Mouse (Mus musculus) limb, embryonic 10.5 days (tissue): ENCODE data around the gene Ctnnbl1. TPM values are rescaled to one million over a fixed set of nuclear protein-coding genes. Genes with fewer than 3 reads are reported as not detected.
A peak's percentile ranks its signal among the peaks of the same experiment; 100 is the strongest.

ENCODE experiments used
- DNase-seq: peaks from one replicate; pipeline ENCODE4 v3.0.0-alpha.2; 2017; ENCODE audit warnings: low spot score
- H3K27ac ChIP-seq: fragments of 300-500 bp; sonication (generic); 2 replicates; pipeline ENCODE4 v1.5.1; 2016; ENCODE audit warnings: mild to moderate bottlenecking
- H3K27me3 ChIP-seq: fragments of 300-500 bp; sonication (generic); 2 replicates; pipeline ENCODE4 v1.6.1; 2016; ENCODE audit warnings: low read depth, mild to moderate bottlenecking; ENCODE audit not compliant: poor library complexity, severe bottlenecking
- H3K36me3 ChIP-seq: fragments of 300-500 bp; sonication (generic); 2 replicates; pipeline ENCODE4 v1.6.1; 2016; ENCODE audit warnings: mild to moderate bottlenecking, moderate library complexity
- H3K4me1 ChIP-seq: fragments of 300-500 bp; sonication (generic); 2 replicates; pipeline ENCODE4 v1.6.1; 2016
- H3K4me3 ChIP-seq: fragments of 300-500 bp; sonication (generic); 2 replicates; pipeline ENCODE4 v1.5.1; 2016; ENCODE audit warnings: mild to moderate bottlenecking, moderate library complexity
- H3K9me3 ChIP-seq: fragments of 300-500 bp; sonication (generic); replicated peaks from 2 replicates; pipeline ENCODE4 v1.6.1; 2016; ENCODE audit warnings: mild to moderate bottlenecking
- WGBS: fragments of 180-500 bp; shearing (Covaris S2); methylation state at CpG from one replicate; pipeline ENCODE4 v1.1.7; 2016; 5-methylcytosine and 5-hydroxymethylcytosine counted together
- polyA plus RNA-seq: library from polyadenylated mRNA; unstranded; fragments of >200 nt; fragmentation: Nextera tagmentation; extraction: Ambion mirVana; gene quantifications from 2 replicates; pipeline ENCODE4 v1.2.1, GENCODE M21; 2016

Gene Ctnnbl1
- polyA plus RNA-seq, 1 experiment from 2014 or later = 90.7 TPM

- Histone ChIP-seq H3K4me3 (no peak overlapping the region), H3K9me3 (no peaks in the 10 kb centered on the region), H3K27ac (0 out of 2 replicates have a peak overlapping the region, but pooled peaks have one; percentile 14), H3K27me3 (no peaks in the 10 kb centered on the region), H3K4me1 (peaks cover 76% of the 10 kb centered on the region), H3K36me3 (peaks cover 21% of the 10 kb centered on the region)
- WGBS = 79% methylated on average over 3 of the region's 3 CpGs
- no peak for DNase-seq
These were observed 67.2 kb downstream of the Ctnnbl1 start for GRCm38 (mm10) chr2:157804388-157804787.

GRCm38 (mm10) chr2:157805091-157805490 lies 67.9 kb downstream of the Ctnnbl1 start:
- no peak for DNase-seq
- Histone ChIP-seq H3K27ac (peak overlapping the region; percentile 56), H3K4me1 (peaks cover 74% of the 10 kb centered on the region), H3K4me3 (no peak overlapping the region), H3K27me3 (no peaks in the 10 kb centered on the region), H3K36me3 (peaks cover 26% of the 10 kb centered on the region), H3K9me3 (no peaks in the 10 kb centered on the region)
- WGBS = 70% methylated on average over 3 of the region's 3 CpGs

- WGBS = 91% methylated on average over 4 of the region's 4 CpGs
- no peak overlapping the region for H3K4me3 ChIP-seq
- peaks cover 54% of the 10 kb centered on the region for H3K4me1 ChIP-seq
- peaks cover 44% of the 10 kb centered on the region for H3K36me3 ChIP-seq
- H3K27me3 ChIP-seq = no peaks in the 10 kb centered on the region
- no peak for DNase-seq
- H3K27ac ChIP-seq = peak overlapping the region; percentile 63; the same call in 1 of the 2 replicates
- no peaks in the 10 kb centered on the region for H3K9me3 ChIP-seq
These were observed 69.9 kb downstream of the Ctnnbl1 start for GRCm38 (mm10) chr2:157807076-157807475.

- DNase-seq = no peak
- no peaks in the 10 kb centered on the region for H3K27me3 ChIP-seq
- H3K4me1 ChIP-seq = peaks cover 47% of the 10 kb centered on the region
- H3K9me3 ChIP-seq = no peaks in the 10 kb centered on the region
- 84% methylated on average over 7 of the region's 7 CpGs for WGBS
- peak overlapping the region; percentile 63 for H3K27ac ChIP-seq
- H3K4me3 ChIP-seq = no peak overlapping the region
- H3K36me3 ChIP-seq = peaks cover 51% of the 10 kb centered on the region
These were observed 70.6 kb downstream of the Ctnnbl1 start for GRCm38 (mm10) chr2:157807621-157808367.

- Histone ChIP-seq H3K4me1 (peaks cover 42% of the 10 kb centered on the region), H3K27me3 (no peaks in the 10 kb centered on the region), H3K9me3 (no peaks in the 10 kb centered on the region), H3K36me3 (peaks cover 55% of the 10 kb centered on the region), H3K4me3 (no peak overlapping the region), H3K27ac (peak overlapping the region; percentile 63; the same call in 1 of the 2 replicates)
- no peak for DNase-seq
- 84% methylated on average over 7 of the region's 7 CpGs for WGBS
These were observed 71.2 kb downstream of the Ctnnbl1 start for GRCm38 (mm10) chr2:157808368-157808923.

GRCm38 (mm10) chr2:157809341-157809740 lies 72.1 kb downstream of the Ctnnbl1 start:
- Histone ChIP-seq H3K4me1 (peaks cover 44% of the 10 kb centered on the region), H3K9me3 (no peaks in the 10 kb centered on the region)
- WGBS = 93% methylated on average over 6 of the region's 6 CpGs

GRCm38 (mm10) chr2:157810749-157811148 lies 73.5 kb downstream of the Ctnnbl1 start:
- no peak for DNase-seq
- H3K4me1 ChIP-seq = peaks cover 30% of the 10 kb centered on the region
- whole genome bisulfite sequencing = 88% methylated on average over 1 of the region's 1 CpGs

More at GRCm38 (mm10) chr2:157809341-157809740, 72.1 kb downstream of the Ctnnbl1 start:
- H3K36me3 ChIP-seq = peaks cover 57% of the 10 kb centered on the region
- H3K27ac ChIP-seq = no peak overlapping the region
- H3K27me3 ChIP-seq = no peaks in the 10 kb centered on the region
- H3K4me3 ChIP-seq = no peak overlapping the region
- DNase-seq = no peak

GRCm38 (mm10) chr2:157813121-157813520 lies 75.9 kb downstream of the Ctnnbl1 start:
- Histone ChIP-seq H3K36me3 (peaks cover 60% of the 10 kb centered on the region), H3K4me3 (no peak overlapping the region), H3K4me1 (peaks cover 10% of the 10 kb centered on the region; the same call in 1 of the 2 replicates), H3K9me3 (no peaks in the 10 kb centered on the region), H3K27ac (no peak overlapping the region), H3K27me3 (no peaks in the 10 kb centered on the region)
- DNase-seq = no peak
- 95% methylated on average over 4 of the region's 4 CpGs for WGBS

More at GRCm38 (mm10) chr2:157810749-157811148, 73.5 kb downstream of the Ctnnbl1 start:
- Histone ChIP-seq H3K27me3 (no peaks in the 10 kb centered on the region), H3K4me3 (no peak overlapping the region), H3K27ac (no peak overlapping the region), H3K9me3 (no peaks in the 10 kb centered on the region), H3K36me3 (peaks cover 68% of the 10 kb centered on the region)

GRCm38 (mm10) chr2:157814116-157814964 lies 77.1 kb downstream of the Ctnnbl1 start:
- Histone ChIP-seq H3K4me1 (peaks cover 9% of the 10 kb centered on the region; the same call in 1 of the 2 replicates), H3K36me3 (peaks cover 69% of the 10 kb centered on the region), H3K4me3 (no peak overlapping the region), H3K27me3 (no peaks in the 10 kb centered on the region), H3K9me3 (no peaks in the 10 kb centered on the region), H3K27ac (no peak overlapping the region)
- DNase-seq = no peak
- WGBS = 74% methylated on average over 11 of the region's 11 CpGs

GRCm38 (mm10) chr2:157814965-157815283 lies 77.7 kb downstream of the Ctnnbl1 start:
- Histone ChIP-seq H3K27ac (no peak overlapping the region), H3K4me3 (no peak overlapping the region)
- DNase-seq = no peak

GRCm38 (mm10) chr2:157817672-157818071 lies 80.5 kb downstream of the Ctnnbl1 start:
- no peaks in the 10 kb centered on the region for H3K9me3 ChIP-seq
- 91% methylated on average over 9 of the region's 9 CpGs for WGBS
- DNase-seq = no peak
- no peak overlapping the region for H3K4me3 ChIP-seq
- no peak overlapping the region for H3K27ac ChIP-seq
- H3K4me1 ChIP-seq = peaks cover 9% of the 10 kb centered on the region; the same call in 1 of the 2 replicates
- H3K36me3 ChIP-seq = peaks cover 57% of the 10 kb centered on the region
- H3K27me3 ChIP-seq = no peaks in the 10 kb centered on the region

More at GRCm38 (mm10) chr2:157814965-157815283, 77.7 kb downstream of the Ctnnbl1 start:
- 93% methylated on average over 2 of the region's 2 CpGs for WGBS
- peaks cover 9% of the 10 kb centered on the region; the same call in 1 of the 2 replicates for H3K4me1 ChIP-seq
- H3K9me3 ChIP-seq = no peaks in the 10 kb centered on the region
- no peaks in the 10 kb centered on the region for H3K27me3 ChIP-seq
- H3K36me3 ChIP-seq = peaks cover 70% of the 10 kb centered on the region

GRCm38 (mm10) chr2:157818576-157819320 lies 81.5 kb downstream of the Ctnnbl1 start:
- WGBS = 90% methylated on average over 15 of the region's 15 CpGs
- no peaks in the 10 kb centered on the region for H3K9me3 ChIP-seq
- DNase-seq = no peak
- H3K36me3 ChIP-seq = peaks cover 50% of the 10 kb centered on the region
- no peak overlapping the region for H3K4me3 ChIP-seq
- H3K27me3 ChIP-seq = no peaks in the 10 kb centered on the region
- peak overlapping the region; percentile 17; the same call in 1 of the 2 replicates for H3K27ac ChIP-seq
- H3K4me1 ChIP-seq = peaks cover 9% of the 10 kb centered on the region; the same call in 1 of the 2 replicates
